Mouse (Mus musculus): ENCODE results near the gene Fkbp5.
"Not testable (repeated sequence)": the region's sequence is repeated elsewhere in the genome, so short reads cannot be mapped to it uniquely, and the experiment has no call there.

Fkbp5 gene

GRCm38 (mm10) chr17:28451914-28452313 lies 65.4 kb downstream of the Fkbp5 start:
- DNase-seq = no peak

DNA sequence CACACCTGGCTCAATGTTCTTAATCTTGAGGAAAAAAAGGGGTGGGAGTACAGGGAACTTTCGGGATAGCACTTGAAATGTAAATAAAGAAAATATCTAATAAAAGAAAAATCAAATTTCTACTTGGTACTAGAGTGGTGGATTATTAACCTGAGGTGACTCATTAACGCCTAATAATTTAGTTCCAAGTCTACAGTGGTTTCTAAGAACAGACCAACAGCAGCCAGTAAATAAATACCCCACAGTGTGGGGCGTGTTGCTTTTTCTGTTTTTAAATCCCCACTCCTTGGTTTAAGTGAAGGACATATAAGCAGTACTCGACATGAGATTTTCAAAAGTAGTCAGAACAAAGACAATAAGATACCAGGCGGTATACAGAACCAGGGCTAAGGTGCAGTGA lies 65.8 kb downstream of the Fkbp5 start:
- DNase-seq = no peak

GRCm38 (mm10) chr17:28448225-28448624 lies 69.1 kb downstream of the Fkbp5 start:
- DNase-seq = no peak

- DNase-seq = no peak
Measured at GRCm38 (mm10) chr17:28447789-28448188, 69.5 kb downstream of the Fkbp5 start.

- no peak for DNase-seq
Measured at GRCm38 (mm10) chr17:28446820-28447168, 70.5 kb downstream of the Fkbp5 start.

DNA sequence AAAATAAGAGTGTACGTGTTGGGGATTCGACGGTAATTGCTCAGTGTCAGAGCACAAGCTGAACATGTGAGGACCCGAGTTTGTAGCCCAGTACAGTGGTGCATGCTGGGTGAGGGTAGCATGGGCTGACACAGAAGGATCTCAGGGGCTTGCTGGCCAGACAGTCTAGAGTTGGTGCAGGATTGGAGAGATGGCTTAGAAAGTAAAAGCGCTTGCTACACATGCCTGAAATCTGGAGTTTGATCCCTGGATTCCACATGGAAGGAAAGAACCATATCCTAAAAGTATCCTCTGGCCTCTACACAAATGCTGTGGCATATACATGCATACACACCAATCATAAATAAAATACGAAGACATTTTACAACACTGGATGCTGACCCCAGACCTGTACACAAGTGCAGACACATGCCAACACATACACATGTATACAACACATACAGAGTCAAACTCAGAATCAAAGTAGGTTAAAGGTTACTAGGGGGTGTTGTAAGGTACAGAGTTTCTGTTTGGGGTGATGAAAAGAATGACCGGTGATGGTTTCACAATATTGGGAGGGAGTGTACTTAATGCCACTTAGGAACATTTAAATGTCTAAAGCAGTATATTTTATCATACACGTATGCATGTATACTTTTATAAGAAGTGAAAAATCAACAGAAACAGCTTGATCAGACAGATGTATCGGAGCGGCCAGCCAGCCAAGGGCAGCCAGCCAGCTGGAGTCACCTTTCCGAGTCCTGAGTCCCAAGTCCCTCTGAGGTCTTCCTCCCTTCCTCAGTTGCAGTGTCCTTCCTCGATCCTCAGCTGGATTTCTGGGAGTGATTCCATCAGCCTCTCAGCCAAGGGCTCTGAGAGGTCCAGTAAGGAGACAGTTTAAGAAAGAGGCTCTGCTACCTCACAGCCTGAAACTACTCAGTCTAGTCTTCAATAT lies 71.2 kb downstream of the Fkbp5 start:
- no peak for DNase-seq

DNA sequence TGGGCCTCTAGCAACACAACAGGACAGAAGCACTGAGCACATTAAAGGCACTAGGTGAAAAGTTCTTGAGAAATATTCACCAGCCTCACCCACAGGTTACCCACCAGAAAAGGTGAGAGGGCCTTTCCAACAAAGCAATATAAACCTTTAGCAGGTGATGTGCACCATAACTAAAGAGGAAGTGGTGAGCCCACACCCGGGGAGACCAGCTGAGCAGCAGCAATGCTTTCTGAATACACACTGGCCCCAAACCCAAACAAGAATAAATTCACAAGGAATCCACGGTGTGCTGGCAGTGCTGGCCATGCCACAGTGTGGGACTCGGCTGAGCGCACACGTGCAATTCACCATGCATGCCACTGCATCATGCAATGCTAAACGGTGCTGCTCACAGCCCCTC lies 74.7 kb downstream of the Fkbp5 start:
- no peak for DNase-seq

DNA sequence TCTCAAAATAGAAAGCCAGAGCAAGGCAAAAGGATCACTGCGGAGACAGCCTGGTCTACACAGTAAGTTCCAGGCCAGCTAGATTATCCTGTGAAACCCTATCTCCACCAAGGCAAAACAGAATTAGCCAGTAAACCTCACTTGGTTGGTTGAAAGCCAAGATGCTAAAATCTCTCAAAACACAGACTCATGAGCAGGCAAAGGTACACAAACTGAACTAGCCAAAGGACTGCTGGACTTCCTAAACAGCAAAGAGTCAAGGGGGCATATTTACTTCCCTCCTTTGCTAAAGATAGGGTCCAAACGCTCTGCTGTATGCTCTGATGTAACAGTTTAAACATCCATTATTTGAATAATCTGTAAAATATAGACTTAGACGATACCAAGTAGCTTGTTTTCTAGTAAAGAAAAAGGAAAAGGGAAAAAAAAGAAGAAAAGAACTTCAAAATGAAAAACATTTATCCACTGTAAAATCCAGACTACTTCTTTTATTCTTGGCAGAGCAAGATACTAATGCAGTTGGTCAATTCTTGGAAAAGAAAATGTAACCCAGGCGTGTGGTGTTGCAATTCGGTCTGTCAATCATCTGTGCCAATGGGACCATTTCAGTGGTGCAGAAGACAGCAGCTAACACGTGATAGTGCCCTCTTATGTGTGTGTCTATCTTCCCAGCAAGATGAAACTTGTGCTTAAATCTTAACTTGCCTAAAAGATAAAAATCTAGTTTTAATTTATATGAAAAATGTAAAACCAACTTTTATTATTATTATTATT lies 78.8 kb downstream of the Fkbp5 start:
- no peak for DNase-seq

GRCm38 (mm10) chr17:28437938-28438337 lies 79.4 kb downstream of the Fkbp5 start:
- DNase-seq = no peak

DNA sequence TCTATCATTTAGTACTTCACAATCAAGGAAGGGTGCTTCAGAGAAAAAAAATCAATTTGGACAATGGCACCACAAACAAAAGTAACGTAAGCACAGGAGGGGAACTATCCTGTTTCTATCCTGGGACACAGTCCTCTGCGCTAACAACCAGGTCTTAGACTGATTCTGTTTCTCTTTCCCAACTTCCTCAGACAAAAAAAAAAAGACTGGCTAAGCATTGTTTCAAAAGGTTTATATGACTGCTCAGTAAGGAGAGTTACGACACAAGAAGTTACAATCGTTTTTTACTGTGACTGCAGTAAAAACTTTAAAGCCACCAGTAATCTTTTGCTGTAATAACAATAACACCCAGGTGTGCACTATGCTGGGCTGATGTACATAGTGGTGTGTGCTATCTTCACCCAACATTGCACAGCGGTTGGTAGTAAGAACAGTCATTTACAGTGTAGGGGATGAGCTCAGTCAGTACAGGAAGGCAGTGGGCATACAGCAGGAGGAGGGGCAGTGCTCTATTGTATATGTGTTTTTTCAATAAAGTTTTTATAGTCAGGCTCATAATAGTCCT lies 82.3 kb downstream of the Fkbp5 start:
- no peak for DNase-seq

DNA sequence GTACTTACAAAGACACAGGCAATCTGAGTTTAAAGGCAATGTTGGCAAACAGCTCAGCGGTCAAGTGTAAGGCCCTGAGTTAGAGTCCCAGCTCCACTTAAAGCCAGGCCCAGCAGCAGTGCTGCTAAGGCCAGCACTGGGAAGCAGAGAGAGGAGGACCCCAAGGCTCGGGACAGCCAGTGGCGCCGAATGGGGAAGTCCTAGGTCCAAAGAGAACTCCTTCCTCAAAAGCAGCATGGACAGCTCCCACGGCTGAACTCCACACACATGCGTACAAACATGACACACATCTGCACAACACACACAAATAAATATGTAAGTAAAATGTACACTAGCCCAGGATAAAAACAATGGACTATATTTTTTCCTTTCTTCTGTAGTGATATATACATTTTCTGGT lies 84.3 kb downstream of the Fkbp5 start:
- DNase-seq = no peak

DNA sequence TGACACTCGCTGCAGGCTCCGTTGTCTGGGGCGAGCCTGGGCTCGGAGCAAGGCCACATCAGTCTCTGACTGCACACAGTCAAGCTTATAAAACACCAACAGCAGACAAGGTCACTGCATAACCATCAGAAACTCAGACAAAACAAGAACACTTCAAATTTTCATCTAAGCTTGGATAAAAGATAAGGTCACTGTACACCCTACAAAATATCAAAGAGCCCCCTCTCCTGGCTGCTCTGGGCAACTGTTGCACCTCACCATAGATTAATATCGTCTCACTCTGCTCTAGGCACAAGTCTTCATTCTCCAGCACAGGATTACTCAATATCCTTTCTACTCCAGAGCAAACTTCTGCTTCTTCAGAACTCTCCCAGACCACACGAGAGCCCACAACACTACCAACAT lies 85.4 kb downstream of the Fkbp5 start:
- no peak for DNase-seq

DNA sequence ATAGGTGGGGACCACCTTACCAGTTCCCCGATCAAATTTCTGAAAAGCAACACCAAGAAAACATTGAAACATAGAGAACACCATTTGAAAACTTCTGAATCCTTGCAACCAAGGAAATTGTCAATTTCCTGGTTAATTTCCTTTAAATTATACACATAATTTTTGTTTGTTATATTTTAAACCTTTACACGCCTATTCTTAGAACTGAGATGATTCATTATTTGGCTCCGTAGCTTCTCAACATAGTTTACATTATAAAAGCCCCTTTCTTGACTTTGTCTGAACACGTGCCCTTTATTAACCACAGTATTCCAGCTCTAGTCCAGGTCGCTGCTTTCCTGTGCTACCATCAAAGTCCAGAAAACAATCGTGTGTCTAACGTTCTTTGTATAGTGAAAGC lies 86.3 kb downstream of the Fkbp5 start:
- DNase-seq = no peak

DNA sequence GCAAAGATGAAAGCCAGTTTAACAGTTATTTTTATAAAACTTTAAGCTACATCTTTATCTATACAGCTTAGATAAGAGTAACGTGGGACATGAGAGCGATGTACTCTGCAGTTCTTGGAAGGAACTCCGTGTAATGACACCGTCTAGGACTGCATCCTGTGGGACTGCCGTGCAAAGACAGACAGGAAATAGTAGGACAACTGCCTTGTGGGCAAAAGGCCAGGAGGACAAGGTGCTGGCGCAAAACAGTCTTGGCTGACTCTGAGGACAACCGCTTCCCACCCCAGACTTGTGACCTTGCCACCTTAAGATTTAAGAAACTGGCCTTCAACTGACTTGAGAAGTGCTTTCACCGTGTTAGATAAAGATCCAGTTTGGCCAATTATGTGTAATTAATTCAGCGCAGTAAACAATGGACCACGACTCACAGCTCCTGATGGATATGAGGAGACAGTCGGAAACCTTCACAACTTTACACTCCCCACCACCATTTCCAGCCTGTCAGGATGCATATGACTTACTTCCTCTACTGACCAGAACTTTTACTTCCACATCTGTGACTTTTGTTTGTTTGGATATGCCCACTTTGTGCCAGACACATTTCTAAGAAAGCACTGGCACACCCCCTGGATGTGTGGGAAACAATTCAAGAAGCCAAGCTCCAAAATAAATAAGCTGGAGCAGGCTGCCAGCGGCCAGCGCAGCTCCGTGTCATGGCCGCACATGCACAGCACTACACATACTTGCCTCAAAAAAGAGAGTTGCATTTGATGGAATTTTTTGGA lies 88.7 kb downstream of the Fkbp5 start:
- no peak for DNase-seq

DNA sequence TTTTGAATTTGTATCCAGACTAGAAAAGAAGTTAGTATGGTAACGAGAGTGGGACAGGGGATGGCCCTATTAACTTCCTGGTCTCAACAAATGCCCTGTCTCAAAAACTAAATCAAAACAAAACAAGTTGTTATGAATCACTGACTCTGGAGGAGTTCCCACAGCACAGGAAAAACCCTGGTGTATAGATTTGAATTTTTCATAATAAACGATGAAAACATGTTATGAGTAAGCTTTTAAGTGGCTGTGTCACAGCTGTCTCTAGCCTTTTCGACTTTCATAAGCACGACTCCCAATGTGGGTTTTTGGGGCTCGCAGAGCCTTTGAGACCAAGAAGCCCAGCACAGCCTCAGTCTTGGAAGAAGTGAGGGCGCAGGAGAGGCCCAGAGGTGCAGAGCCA lies 89.7 kb downstream of the Fkbp5 start:
- DNase-seq = no peak

GRCm38 (mm10) chr17:28424373-28424772 lies 93.0 kb downstream of the Fkbp5 start:
- no peak for DNase-seq

DNA sequence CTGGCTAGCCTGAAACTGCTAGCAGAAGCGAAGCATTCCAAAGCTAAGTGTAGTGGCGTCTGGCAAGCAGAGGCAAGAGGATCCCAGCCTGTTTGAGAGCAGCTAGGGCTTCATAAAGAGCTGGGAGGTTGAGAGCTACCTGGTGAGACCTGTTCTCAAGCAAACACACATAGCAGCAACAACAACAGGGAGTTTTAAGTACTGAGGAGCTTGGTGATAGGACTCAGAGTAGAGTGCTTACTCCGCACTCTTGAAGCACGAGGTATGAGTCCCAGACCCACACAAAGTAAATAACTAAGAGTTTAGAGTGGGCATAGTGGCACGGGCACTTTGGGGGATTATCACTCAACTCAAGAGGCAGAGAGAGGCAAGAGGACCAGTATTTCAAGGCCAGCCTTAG lies 96.3 kb downstream of the Fkbp5 start:
- DNase-seq = no peak

GRCm38 (mm10) chr17:28420229-28421051 lies 96.9 kb downstream of the Fkbp5 start:
- DNase-seq = no peak

- DNase-seq = no peak
Measured at GRCm38 (mm10) chr17:28419636-28420035, 97.7 kb downstream of the Fkbp5 start.

DNA sequence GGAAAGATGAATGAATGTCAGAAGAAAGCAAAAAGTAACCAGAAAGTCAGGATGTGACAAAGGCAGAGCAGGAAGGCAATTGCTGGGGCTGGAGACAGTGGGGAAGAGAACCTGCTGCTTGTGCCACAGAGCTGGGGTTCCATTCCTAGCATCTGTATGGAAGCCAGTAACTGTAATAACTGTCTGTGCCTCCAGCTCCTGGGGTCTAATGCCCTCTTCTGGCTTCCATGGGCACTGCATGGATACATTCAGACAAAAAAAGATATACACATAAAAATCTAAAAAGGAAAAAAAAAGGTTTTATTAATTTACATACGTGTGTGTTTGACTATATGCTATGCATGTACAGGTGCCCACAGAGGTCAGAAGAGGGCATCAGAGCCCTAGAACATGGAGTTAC lies 98.4 kb downstream of the Fkbp5 start:
- DNase-seq = no peak

GRCm38 (mm10) chr17:28418481-28418880 lies 98.8 kb downstream of the Fkbp5 start:
- not testable (repeated sequence) for DNase-seq

GRCm38 (mm10) chr17:28417771-28418170 lies 99.6 kb downstream of the Fkbp5 start:
- no peak for DNase-seq

Data from right cerebral cortex, adult 18-20 months (tissue).